Mouse (Mus musculus): ENCODE data around the gene Sema3d. TPM values are rescaled to one million over a fixed set of nuclear protein-coding genes. Genes with fewer than 3 reads are reported as not detected.

The Sema3d gene
- polyA plus RNA-seq (2015; fragmentation: Nextera tagmentation; extraction: Ambion mirVana), result 1.3 and 2.1 TPM in 2 replicates

- Histone ChIP-seq H3K4me2 (peak within 1 kb of the TSS; percentile 86), H3K27ac (replicated peaks) (no peak within 1 kb of the TSS), H3K27me3 (peaks cover 19% of the 10 kb centered on the region), H3K9me3 (no peaks in the 10 kb centered on the region), H3K9ac (peak within 1 kb of the TSS; percentile 50), H3K36me3 (no peaks in the 10 kb centered on the region), H3K4me1 (replicated peaks) (peaks cover 10% of the 10 kb centered on the region; the same call in 1 of the 2 replicates), H3K4me3 (peak within 1 kb of the TSS; percentile 53)
- peak; percentile 98 for ATAC-seq (ENCODE audit: low FRiP score, low read depth)
- under 1% methylated on average over 48 of the region's 49 CpGs for whole genome bisulfite sequencing
Observed at GRCm38 (mm10) chr5:12383133-12383959, at the start of gene Sema3d. Gene Sema3d, plus strand, starts transcription at chr5:12383385.

- WGBS, result 41% methylated on average over 1 of the region's 1 CpGs
- Histone ChIP-seq H3K4me2 (no peak overlapping the region), H3K36me3 (no peaks in the 10 kb centered on the region), H3K4me3 (no peak overlapping the region), H3K9me3 (no peaks in the 10 kb centered on the region), H3K27me3 (peaks cover 3% of the 10 kb centered on the region; the same call in 1 of the 2 replicates), H3K9ac (no peak overlapping the region), H3K27ac (replicated peaks) (no peak overlapping the region), H3K4me1 (replicated peaks) (no peaks in the 10 kb centered on the region)
- no peak for ATAC-seq (ENCODE audit: low FRiP score, low read depth)
Observed at GRCm38 (mm10) chr5:12377261-12377660, 5.9 kb upstream of the Sema3d start.

DNA sequence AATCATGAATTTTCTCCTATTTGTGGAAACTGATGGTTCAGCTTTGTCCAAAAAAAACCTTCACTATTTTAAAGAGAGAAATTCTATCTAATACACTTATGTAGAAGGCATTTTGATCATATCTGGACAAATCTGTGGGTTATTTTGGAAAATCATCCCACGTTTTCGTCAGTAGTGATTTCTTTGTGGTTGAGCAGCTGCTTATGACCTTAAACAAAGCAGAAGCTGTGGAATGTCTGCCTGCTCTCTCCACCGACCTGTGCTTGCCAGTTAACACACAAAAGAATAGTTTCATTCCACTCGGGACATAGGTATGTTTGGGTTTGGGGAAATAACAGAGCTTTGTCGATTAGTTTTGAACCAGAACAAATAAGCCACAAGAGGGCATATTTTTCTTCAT is 4.3 kb upstream of the Sema3d start:
- no peaks in the 10 kb centered on the region for H3K9me3 ChIP-seq
- no peak overlapping the region for H3K4me2 ChIP-seq
- WGBS, result 51% methylated on average over 5 of the region's 5 CpGs
- peaks cover 7% of the 10 kb centered on the region; the same call in 1 of the 2 replicates for H3K27me3 ChIP-seq
- H3K4me1 ChIP-seq (replicated peaks), result peaks cover 3% of the 10 kb centered on the region; the same call in 1 of the 2 replicates
- no peak overlapping the region for H3K4me3 ChIP-seq
- no peak overlapping the region for H3K9ac ChIP-seq
- H3K36me3 ChIP-seq, result no peaks in the 10 kb centered on the region
- H3K27ac ChIP-seq (replicated peaks), result no peak overlapping the region
- ATAC-seq (ENCODE audit: low FRiP score, low read depth), result no peak

DNA sequence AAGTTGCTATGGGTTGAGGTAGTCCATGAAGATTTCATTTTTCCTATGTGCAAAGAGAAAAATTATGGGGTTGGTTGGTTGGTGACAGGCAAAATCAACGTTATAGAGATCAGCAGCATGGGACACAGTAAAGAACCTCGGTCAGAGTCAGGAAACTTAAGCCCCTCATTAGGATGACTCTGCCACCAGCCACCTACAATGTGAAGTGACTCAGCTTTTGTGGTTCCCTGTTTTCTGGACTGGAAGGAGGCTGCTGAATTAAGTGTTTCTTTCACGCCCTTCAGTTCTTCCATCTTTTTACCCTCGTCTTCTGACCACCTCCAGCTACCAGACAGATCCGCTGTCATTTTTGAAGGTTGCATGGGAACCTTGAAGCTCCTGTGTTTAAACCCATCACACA is 1.2 kb upstream of the Sema3d start:
- Histone ChIP-seq H3K36me3 (no peaks in the 10 kb centered on the region), H3K9ac (no peak overlapping the region), H3K27me3 (peaks cover 19% of the 10 kb centered on the region), H3K4me1 (replicated peaks) (peaks cover 10% of the 10 kb centered on the region; the same call in 1 of the 2 replicates), H3K27ac (replicated peaks) (no peak overlapping the region), H3K9me3 (no peaks in the 10 kb centered on the region), H3K4me2 (no peak overlapping the region), H3K4me3 (no peak overlapping the region)
- ATAC-seq (ENCODE audit: low FRiP score, low read depth), result no peak
- 76% methylated on average over 5 of the region's 5 CpGs for WGBS

DNA sequence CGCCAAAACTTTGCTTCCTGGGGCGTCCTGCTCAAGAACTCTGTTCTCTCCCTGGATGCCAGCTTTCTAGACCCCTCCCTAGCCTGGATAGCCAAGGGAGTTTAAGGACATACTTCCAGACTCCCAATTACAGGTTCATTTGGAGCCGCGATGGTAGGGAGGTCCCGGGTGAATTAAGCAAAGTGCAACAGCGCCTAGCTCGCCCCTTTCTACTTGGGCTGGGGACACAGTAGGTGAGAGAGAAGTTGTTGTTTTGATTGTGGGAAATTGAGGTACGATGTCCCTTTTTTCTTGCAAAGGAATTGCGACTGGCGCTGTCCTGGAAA is 738 bp downstream of the Sema3d start:
- Histone ChIP-seq H3K4me1 (replicated peaks) (peaks cover 10% of the 10 kb centered on the region; the same call in 1 of the 2 replicates), H3K36me3 (no peaks in the 10 kb centered on the region), H3K27me3 (peaks cover 19% of the 10 kb centered on the region), H3K9ac (peak overlapping the region; percentile 50), H3K4me2 (peak overlapping the region; percentile 86), H3K27ac (replicated peaks) (no peak overlapping the region), H3K4me3 (peak overlapping the region; percentile 53), H3K9me3 (no peaks in the 10 kb centered on the region)
- under 1% methylated on average over 10 of the region's 10 CpGs for WGBS
- ATAC-seq (ENCODE audit: low FRiP score, low read depth), result no peak

DNA sequence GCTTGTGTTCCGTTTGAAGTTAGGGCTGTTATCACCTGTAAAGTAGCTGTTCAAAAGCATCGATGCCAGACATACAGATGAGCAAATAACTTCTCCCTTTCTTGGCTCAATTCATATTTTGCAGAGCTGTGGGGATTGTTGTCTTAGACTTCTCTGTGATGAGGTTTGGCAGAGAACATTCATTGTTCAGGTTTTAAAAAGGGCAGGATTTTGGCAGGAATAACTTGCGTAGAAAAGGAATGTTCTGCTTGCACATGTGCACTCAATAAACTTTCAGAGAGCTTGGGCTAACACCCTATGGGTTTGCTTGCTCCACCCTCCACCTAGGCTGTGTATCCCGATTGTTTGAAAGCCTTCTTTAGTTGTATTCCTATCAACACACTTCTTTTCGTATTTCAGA is 9.5 kb downstream of the Sema3d start:
- ATAC-seq (ENCODE audit: low FRiP score, low read depth), result no peak
- H3K4me3 ChIP-seq, result no peak overlapping the region
- no peaks in the 10 kb centered on the region for H3K27me3 ChIP-seq
- WGBS, result 86% methylated on average over 5 of the region's 5 CpGs
- H3K9ac ChIP-seq, result no peak overlapping the region
- no peaks in the 10 kb centered on the region for H3K9me3 ChIP-seq
- no peak overlapping the region for H3K4me2 ChIP-seq
- no peaks in the 10 kb centered on the region for H3K36me3 ChIP-seq
- H3K4me1 ChIP-seq (replicated peaks), result no peaks in the 10 kb centered on the region
- no peak overlapping the region for H3K27ac ChIP-seq (replicated peaks)

GRCm38 (mm10) chr5:12399271-12399670 is 16.1 kb downstream of the Sema3d start:
- Histone ChIP-seq H3K27ac (replicated peaks) (no peak overlapping the region), H3K4me2 (no peak overlapping the region), H3K4me3 (no peak overlapping the region), H3K9me3 (no peaks in the 10 kb centered on the region), H3K27me3 (no peaks in the 10 kb centered on the region), H3K9ac (no peak overlapping the region), H3K36me3 (no peaks in the 10 kb centered on the region), H3K4me1 (replicated peaks) (no peaks in the 10 kb centered on the region)
- no peak for ATAC-seq (ENCODE audit: low FRiP score, low read depth)
- 92% methylated on average over 2 of the region's 2 CpGs for WGBS

- no peak for ATAC-seq (ENCODE audit: low FRiP score, low read depth)
- Histone ChIP-seq H3K27ac (replicated peaks) (no peak overlapping the region), H3K4me2 (no peak overlapping the region), H3K27me3 (no peaks in the 10 kb centered on the region), H3K4me3 (no peak overlapping the region), H3K4me1 (replicated peaks) (no peaks in the 10 kb centered on the region), H3K36me3 (no peaks in the 10 kb centered on the region), H3K9me3 (no peaks in the 10 kb centered on the region), H3K9ac (no peak overlapping the region)
Observed at GRCm38 (mm10) chr5:12404229-12404628, 21.0 kb downstream of the Sema3d start.

GRCm38 (mm10) chr5:12412595-12412994 is 29.4 kb downstream of the Sema3d start:
- Histone ChIP-seq H3K4me2 (no peak overlapping the region), H3K27ac (replicated peaks) (no peak overlapping the region), H3K9ac (no peak overlapping the region), H3K36me3 (no peaks in the 10 kb centered on the region), H3K9me3 (no peaks in the 10 kb centered on the region), H3K27me3 (no peaks in the 10 kb centered on the region), H3K4me3 (no peak overlapping the region), H3K4me1 (replicated peaks) (no peaks in the 10 kb centered on the region)
- 84% methylated on average over 3 of the region's 3 CpGs for WGBS
- ATAC-seq (ENCODE audit: low FRiP score, low read depth), result no peak

- no peaks in the 10 kb centered on the region for H3K36me3 ChIP-seq
- no peak overlapping the region for H3K4me3 ChIP-seq
- ATAC-seq (ENCODE audit: low FRiP score, low read depth), result no peak
- H3K4me2 ChIP-seq, result no peak overlapping the region
- no peak overlapping the region for H3K9ac ChIP-seq
- no peaks in the 10 kb centered on the region for H3K9me3 ChIP-seq
- no peak overlapping the region for H3K27ac ChIP-seq (replicated peaks)
- 86% methylated on average over 5 of the region's 5 CpGs for WGBS
- no peaks in the 10 kb centered on the region for H3K4me1 ChIP-seq (replicated peaks)
- H3K27me3 ChIP-seq, result no peaks in the 10 kb centered on the region
Observed at GRCm38 (mm10) chr5:12423264-12423663, 40.1 kb downstream of the Sema3d start.

- no peaks in the 10 kb centered on the region for H3K36me3 ChIP-seq
- no peak overlapping the region for H3K4me3 ChIP-seq
- 69% methylated on average over 1 of the region's 1 CpGs for WGBS
- H3K9ac ChIP-seq, result no peak overlapping the region
- no peaks in the 10 kb centered on the region for H3K4me1 ChIP-seq (replicated peaks)
- no peaks in the 10 kb centered on the region for H3K27me3 ChIP-seq
- H3K27ac ChIP-seq (replicated peaks), result no peak overlapping the region
- H3K9me3 ChIP-seq, result no peaks in the 10 kb centered on the region
- no peak for ATAC-seq (ENCODE audit: low FRiP score, low read depth)
- H3K4me2 ChIP-seq, result no peak overlapping the region
Observed at GRCm38 (mm10) chr5:12441737-12442136, 58.6 kb downstream of the Sema3d start.

DNA sequence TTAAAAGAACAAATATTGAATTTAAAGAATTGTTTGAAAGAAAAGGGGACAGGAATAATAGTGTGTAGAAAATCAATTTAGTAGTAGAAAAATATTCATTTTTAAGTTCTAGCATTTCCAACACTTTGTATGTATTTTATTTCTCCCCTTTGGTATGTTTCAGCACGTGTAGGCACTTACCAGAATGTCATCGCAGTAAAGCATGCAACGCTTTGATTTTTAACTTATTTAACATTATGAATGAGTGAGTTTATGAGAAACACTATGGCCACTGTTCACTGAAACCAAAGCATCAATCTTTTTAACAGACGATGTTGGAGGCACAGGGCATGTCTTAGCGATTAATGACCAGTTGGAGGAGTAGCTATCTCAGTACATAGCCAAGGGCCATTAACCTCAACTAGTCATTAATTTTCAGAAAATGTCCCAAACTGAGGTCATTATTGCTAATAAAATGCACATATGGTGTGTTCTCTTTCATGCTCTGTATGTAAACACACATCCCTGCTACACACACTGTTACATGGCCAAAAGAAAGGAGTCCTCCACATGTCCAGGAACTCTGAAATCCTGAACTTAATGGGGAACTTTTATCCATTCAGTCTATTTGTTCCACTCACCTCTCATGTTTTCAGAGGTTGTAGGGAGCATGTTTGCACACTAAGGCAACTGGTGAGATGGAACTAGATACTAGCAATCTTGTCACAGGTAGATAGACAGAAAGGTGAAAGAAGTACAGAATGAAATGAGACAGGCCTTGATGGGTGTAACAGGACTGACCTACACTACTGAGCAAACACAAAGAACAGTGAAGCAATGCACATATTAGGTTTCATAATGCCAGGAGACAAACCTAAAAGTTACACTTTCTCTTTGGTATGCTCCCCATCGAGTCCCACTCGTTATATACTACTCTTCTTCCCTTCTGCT is 59.3 kb downstream of the Sema3d start:
- no peak overlapping the region for H3K4me3 ChIP-seq
- H3K36me3 ChIP-seq, result no peaks in the 10 kb centered on the region
- H3K9ac ChIP-seq, result no peak overlapping the region
- 69% methylated on average over 7 of the region's 7 CpGs for WGBS
- no peak overlapping the region for H3K4me2 ChIP-seq
- H3K4me1 ChIP-seq (replicated peaks), result no peaks in the 10 kb centered on the region
- no peaks in the 10 kb centered on the region for H3K9me3 ChIP-seq
- H3K27me3 ChIP-seq, result no peaks in the 10 kb centered on the region
- no peak for ATAC-seq (ENCODE audit: low FRiP score, low read depth)
- H3K27ac ChIP-seq (replicated peaks), result no peak overlapping the region

All from hindbrain, embryonic 15.5 days (tissue).